Mouse (Mus musculus) thymus, adult 18-20 months (tissue): ENCODE measurements around the gene Taf6l.
A peak's percentile ranks its signal among the peaks of the same experiment; 100 is the strongest.
"Not testable (repeated sequence)": the region's sequence is repeated elsewhere in the genome, so short reads cannot be mapped to it uniquely, and the experiment has no call there.

Experiments
- DNase-seq, 2 experiments: peaks; one replicate each; pipeline ENCODE4 v3.0.0; 2022; ENCODE audit warnings: mixed read lengths in 2 of 2

Gene Taf6l

DNA sequence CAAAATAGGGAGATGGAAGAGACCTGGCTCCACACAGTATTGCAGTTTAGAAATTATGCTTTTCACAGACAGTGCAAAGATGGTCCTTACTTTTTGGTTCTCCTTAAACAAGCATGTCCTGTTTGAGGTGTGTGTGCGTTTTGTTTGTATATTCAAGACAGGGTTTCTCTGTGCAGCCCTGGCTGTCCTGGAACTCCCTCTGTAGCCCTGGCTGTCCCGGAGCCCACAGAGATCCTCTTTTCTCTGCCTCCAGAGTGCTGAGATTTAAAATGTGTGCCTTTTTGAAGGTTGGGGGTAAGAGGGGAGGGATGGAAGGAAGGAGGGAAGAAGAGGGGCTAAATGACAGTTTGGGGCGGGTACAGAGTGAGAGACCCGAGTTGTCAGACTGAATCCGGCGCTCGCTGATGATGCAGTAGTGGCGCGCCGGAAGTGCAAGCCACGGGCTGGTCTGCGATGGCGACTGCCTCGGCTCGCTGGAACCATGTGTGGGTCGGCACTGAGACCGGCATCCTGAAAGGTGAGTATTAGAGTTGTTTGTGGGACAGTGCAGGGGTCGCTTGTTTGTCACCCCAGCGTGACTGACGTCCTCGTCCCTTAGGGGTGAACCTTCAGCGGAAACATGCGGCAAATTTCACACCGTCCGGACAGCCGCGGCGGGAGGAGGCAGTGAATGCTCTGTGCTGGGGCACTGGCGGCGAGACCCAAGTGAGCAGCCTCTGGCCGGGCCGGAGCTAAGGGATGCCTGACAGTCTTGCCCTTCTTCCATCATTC, 50.6 kb downstream of the Taf6l start, which contains the start of gene Wdr74:
Gene Wdr74, plus strand, starts transcription at position 439 of the 771 bp plus-strand sequence.
- peak; percentile 76 to 80 for DNase-seq

DNA sequence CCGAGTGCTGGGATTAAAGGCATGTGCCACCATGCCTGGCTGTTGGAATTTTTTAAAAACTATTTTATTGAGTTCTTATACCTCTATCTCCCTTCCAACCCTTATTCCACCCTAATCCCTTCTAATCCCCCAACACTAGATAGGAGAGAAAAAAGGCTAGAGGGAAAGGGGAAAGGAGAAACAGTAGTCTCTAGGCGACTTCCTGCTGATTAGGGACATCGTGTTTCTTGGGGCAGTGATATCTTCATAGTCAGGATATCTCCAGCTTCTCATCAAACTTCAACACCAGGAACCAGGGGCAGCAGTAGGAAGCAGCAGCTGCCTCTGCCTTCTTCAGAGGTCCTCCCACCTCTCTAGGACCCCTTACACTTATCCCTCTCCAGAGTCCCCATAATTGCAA, 51.9 kb downstream of the Taf6l start:
- DNase-seq: no peak

DNA sequence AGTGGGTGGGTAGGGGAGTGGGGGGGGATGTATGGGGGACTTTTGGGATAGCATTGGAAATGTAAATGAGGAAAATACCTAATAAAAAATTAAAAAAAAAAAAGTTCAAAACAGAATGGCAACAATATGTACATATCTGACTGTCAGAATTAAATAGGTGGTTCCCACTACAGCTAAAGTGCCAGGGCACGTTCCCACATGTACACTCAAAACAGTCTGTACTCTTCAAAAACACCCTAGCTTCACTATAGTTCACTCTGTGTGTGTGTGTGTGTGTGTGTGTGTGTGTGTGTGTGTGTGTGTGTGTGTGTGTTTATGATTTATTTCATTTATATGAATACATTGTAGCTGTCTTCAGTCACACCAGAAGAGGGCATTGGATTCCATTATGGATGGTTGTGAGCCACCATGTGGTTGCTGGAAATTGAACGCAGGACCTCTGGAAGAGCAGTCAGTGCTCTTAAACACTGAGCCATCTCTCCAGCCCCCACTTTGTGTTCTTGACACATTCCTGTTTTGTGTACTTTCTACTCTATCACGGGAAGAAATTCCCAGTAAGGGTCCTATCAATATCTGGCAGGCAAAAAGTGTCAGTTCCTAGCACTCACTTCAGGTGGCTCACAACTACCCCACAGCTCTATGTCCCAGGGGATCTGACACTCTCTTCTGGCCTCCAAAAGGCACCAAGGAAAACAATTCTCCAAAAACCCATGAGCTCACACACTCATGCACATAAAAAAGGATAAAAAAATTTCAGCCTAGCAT, 57.7 kb downstream of the Taf6l start:
- not testable (repeated sequence) for DNase-seq

DNA sequence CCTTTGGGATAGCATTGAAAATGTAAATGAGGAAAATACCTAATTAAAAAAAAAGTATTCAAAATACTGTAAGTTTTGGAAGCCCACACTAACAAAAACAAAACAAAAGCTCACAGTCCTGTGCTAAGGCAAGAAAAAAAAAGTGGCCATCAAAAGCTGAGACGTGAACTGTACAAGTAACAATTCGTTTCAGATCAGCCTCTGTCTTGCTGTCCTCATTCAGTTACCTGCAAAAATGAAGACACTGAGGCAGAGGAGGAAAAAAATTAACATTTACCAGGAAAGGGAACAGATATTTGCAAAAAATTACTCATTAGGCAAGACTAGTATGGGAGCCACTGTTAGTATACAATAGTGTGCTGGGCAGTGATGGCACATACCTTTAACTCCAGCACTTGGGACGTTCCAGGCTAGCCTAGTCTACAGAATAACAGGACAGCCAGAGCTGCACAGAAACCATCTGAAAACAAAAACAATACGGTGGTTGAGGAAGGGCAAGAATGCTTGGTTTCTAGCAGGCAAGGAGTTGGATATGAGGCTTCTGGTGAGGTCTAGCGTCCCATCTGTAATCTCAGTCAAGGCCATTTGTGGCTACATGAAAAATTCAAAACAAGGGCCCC, 58.6 kb downstream of the Taf6l start:
- DNase-seq: no peak

DNA sequence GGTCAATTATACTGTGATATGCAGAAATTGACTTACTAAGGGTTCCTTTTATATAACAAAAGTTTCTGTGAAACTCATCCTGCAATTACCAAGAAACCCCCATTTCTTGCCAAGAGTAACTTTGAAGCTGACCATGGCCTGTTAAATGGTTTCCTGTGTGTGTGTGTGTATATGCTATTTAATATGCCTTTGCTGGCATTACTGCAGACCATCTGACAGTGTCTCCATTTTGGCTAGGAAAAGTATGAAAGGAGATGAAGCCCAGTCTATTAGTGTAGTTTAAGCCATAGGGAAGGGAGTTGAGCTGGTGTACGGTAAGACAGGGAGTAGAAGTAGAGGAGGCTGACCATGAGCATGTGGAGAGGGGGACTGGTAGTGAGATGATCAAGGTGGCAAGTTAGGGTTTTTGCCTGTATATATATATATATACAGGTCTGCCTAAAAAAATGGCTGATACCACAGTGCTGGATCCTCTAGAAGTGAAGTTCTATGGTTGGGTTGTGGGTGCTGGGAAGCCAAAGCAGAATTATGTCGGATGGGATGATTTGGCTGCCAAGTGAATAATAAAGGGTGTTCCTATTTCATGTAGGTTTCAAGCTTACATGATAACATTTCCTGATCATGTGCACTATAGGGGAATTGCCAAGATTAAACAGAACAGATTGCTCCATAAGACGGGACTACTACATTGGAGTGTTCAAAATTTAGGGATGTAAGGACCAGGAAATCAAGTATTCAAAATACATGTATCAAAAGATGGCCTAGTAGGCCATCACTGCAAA, 59.4 kb downstream of the Taf6l start:
- DNase-seq: no peak

DNA sequence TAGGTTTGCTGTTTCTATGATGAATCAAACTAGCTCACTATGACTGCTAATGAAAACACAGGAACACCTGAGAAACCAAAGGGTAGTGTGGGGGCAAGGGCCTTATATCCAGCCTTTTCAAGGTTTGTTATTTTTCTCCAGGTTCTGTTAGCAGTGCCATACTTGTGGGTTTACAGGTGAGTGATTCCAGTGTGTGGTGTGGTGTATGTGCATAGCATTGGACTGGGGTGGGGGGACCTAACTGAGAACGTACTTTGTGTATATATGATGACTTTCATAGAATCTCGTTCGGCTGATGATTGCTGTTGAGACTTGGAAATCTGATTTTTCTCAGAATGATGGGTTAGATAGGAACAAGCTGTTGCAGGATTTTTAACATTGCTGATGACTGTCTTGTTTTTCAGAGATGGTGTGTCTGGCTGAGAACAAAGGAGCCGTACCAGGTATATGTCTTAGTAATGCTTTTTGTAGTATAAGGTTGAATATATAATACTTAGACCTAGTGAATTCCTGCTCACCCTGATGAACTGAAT, 61.1 kb downstream of the Taf6l start:
- no peak for DNase-seq
